Mouse (Mus musculus) embryonic facial prominence, embryonic 13.5 days (tissue): ENCODE measurements around the gene Pptc7. TPM values are rescaled to one million over a fixed set of nuclear protein-coding genes. Genes with fewer than 3 reads are reported as not detected.

Experiments
- ATAC-seq: fragments of 200-750 bp; cut with Nextera tagmentation; 2 replicates; pipeline ENCODE4 v1.8.0; 2017; ENCODE audit warnings: low read depth; ENCODE audit not compliant: insufficient number of reproducible peaks, insufficient read depth, low FRiP score, low TSS enrichment
- H3K27ac ChIP-seq: fragments of 300-500 bp; sonication (generic); 2 replicates; pipeline ENCODE4 v1.5.1; 2015; ENCODE audit warnings: moderate library complexity, mild to moderate bottlenecking, inconsistent platforms
- H3K27me3 ChIP-seq: fragments of 300-500 bp; sonication (generic); 2 replicates; pipeline ENCODE4 v1.6.1; 2015; ENCODE audit warnings: mild to moderate bottlenecking, inconsistent platforms
- H3K36me3 ChIP-seq: fragments of 300-500 bp; sonication (generic); 2 replicates; pipeline ENCODE4 v1.6.1; 2015; ENCODE audit warnings: mild to moderate bottlenecking, inconsistent platforms
- H3K4me1 ChIP-seq: fragments of 300-500 bp; sonication (generic); 2 replicates; pipeline ENCODE4 v1.6.1; 2015; ENCODE audit warnings: inconsistent platforms
- H3K4me2 ChIP-seq: fragments of 300-500 bp; sonication (generic); 2 replicates; pipeline ENCODE4 v1.6.1; 2015; ENCODE audit warnings: moderate library complexity, mild to moderate bottlenecking, inconsistent platforms
- H3K4me3 ChIP-seq: fragments of 300-500 bp; sonication (generic); 2 replicates; pipeline ENCODE4 v1.5.1; 2015; ENCODE audit warnings: mild to moderate bottlenecking, inconsistent platforms
- H3K9ac ChIP-seq: fragments of 300-500 bp; sonication (generic); 2 replicates; pipeline ENCODE4 v1.6.1; 2015; ENCODE audit warnings: mild to moderate bottlenecking, inconsistent platforms
- H3K9me3 ChIP-seq: fragments of 300-500 bp; sonication (generic); 2 replicates; pipeline ENCODE4 v1.6.1; 2016; ENCODE audit warnings: inconsistent platforms
- WGBS: fragments of 180-500 bp; shearing (Covaris S2); methylation state at CpG from one replicate; pipeline ENCODE4 v1.1.7; 2015; ENCODE audit warnings: mixed read lengths; 5-methylcytosine and 5-hydroxymethylcytosine counted together
- polyA plus RNA-seq: library from polyadenylated mRNA; unstranded; fragments of >200 nt; fragmentation: Nextera tagmentation; extraction: Ambion mirVana; gene quantifications from 2 replicates; pipeline ENCODE4 v1.2.1, GENCODE M21; 2015

Pptc7 gene
- polyA plus RNA-seq, 1 experiment from 2014 or later: 9.2 TPM

DNA sequence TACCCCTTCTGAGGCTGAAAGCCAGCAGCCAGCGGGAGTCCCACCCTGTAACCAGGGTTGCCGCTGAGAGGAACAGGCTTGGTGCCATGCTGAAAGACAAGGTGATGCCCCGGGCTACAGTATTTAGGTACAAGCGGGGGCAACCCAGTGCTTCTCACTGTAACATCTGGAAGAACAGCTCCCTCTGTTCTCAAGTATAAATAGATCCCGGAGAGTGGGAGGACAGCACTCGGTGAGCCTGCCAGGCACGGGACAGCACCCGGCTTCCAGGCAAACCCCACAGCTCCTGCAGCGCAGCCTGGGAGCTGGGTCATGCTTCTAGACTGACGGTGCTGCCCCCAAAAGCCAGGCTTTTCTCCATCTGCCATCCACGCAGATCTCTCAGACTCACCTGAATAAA is 36.6 kb upstream of the Pptc7 start:
- peaks cover 48% of the 10 kb centered on the region for H3K36me3 ChIP-seq

DNA sequence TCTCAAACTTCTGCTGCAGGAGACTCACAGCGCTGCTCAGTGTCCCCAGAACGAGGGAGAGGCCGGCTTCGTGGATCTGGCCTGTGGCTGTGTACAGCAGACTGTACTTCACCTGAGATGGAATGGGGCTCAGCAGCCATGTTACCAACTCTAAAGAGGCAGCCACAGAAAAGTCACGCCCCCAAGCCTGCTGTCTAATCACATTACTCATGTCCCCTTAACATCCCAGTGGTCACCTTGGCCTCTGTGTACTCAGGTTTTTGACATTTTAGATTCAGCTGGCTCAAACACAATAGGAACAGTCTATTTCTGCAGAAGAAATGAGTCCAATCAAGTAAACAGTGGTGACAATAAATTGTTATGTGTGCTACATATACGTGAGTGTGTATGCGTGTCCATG is 36.2 kb upstream of the Pptc7 start:
- Histone ChIP-seq H3K4me3 (no peak overlapping the region), H3K9me3 (no peaks in the 10 kb centered on the region), H3K27ac (no peak overlapping the region), H3K4me2 (no peak overlapping the region), H3K36me3 (peaks cover 51% of the 10 kb centered on the region), H3K9ac (0 out of 2 replicates have a peak overlapping the region, but pooled peaks have one; percentile 12), H3K27me3 (no peaks in the 10 kb centered on the region), H3K4me1 (no peaks in the 10 kb centered on the region)
- 90% methylated on average over 7 of the region's 7 CpGs for WGBS
- no peak for ATAC-seq

More for the DNA sequence above, 36.6 kb upstream of the Pptc7 start:
- no peaks in the 10 kb centered on the region for H3K9me3 ChIP-seq
- H3K27ac ChIP-seq: no peak overlapping the region
- 0 out of 2 replicates have a peak overlapping the region, but pooled peaks have one; percentile 12 for H3K9ac ChIP-seq
- WGBS: 84% methylated on average over 11 of the region's 11 CpGs
- no peak for ATAC-seq
- no peaks in the 10 kb centered on the region for H3K27me3 ChIP-seq
- H3K4me1 ChIP-seq: no peaks in the 10 kb centered on the region
- no peak overlapping the region for H3K4me3 ChIP-seq
- no peak overlapping the region for H3K4me2 ChIP-seq

DNA sequence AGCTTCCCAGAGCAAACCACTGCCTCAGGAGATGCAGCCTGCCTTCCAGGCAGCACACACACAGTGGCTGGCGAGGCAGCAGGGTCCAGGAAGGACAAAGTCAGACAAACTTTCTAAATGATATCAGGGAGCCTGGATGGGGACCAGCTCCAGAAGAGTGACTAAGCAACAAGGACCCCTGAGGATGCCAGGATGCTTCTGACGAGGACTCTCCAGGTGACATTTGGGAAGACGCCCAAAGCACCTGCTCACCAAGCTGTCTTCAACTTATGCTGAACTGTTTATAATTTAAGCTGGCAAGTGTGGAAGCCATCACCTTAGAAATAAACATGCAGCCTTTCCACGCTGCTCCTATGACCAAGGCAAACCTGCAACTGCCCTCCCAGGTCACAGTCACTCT is 34.9 kb upstream of the Pptc7 start:
- WGBS: 84% methylated on average over 4 of the region's 4 CpGs
- Histone ChIP-seq H3K27ac (no peak overlapping the region), H3K9me3 (no peaks in the 10 kb centered on the region), H3K27me3 (no peaks in the 10 kb centered on the region), H3K4me2 (no peak overlapping the region), H3K4me3 (no peak overlapping the region), H3K36me3 (peaks cover 60% of the 10 kb centered on the region), H3K4me1 (no peaks in the 10 kb centered on the region), H3K9ac (no peak overlapping the region)
- no peak for ATAC-seq

DNA sequence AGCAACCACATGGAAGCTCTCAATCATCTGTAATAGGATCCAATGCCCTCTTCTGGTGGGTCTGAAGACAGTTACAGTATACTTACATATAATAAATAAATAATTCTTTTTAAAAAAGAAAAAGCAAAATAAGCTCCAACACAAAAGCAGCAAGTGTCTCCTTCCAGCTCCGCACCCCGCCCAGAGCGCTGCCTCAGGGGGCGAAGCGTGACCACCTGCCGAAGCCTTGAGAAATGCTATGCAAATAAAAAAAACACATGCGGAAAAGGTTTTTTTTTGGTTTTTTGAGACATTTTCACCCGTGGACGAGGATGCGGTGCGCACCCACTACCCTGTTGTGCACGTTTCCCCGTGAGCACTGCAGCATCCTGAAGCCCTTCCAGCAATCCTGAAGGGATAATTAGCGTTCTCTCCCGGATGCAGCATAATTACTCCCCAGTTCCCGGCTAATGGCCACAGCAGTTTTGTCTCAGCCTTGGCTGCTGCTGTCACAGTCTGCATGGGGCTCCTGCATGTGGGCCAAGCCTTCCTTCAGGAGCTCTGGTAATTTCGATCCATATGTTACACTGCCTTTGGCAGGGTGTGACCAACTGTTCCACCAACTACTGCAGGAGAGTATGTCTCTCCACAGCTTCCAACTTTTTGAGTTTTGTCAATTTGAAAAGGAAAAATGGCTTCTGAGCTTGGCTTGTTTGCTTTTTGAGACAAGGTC is 32.1 kb upstream of the Pptc7 start:
- WGBS: 76% methylated on average over 17 of the region's 17 CpGs
- no peak overlapping the region for H3K4me2 ChIP-seq
- no peak for ATAC-seq
- H3K9ac ChIP-seq: no peak overlapping the region
- no peaks in the 10 kb centered on the region for H3K9me3 ChIP-seq
- H3K4me1 ChIP-seq: no peaks in the 10 kb centered on the region
- no peaks in the 10 kb centered on the region for H3K27me3 ChIP-seq
- no peak overlapping the region for H3K4me3 ChIP-seq
- H3K36me3 ChIP-seq: peaks cover 78% of the 10 kb centered on the region
- H3K27ac ChIP-seq: no peak overlapping the region

DNA sequence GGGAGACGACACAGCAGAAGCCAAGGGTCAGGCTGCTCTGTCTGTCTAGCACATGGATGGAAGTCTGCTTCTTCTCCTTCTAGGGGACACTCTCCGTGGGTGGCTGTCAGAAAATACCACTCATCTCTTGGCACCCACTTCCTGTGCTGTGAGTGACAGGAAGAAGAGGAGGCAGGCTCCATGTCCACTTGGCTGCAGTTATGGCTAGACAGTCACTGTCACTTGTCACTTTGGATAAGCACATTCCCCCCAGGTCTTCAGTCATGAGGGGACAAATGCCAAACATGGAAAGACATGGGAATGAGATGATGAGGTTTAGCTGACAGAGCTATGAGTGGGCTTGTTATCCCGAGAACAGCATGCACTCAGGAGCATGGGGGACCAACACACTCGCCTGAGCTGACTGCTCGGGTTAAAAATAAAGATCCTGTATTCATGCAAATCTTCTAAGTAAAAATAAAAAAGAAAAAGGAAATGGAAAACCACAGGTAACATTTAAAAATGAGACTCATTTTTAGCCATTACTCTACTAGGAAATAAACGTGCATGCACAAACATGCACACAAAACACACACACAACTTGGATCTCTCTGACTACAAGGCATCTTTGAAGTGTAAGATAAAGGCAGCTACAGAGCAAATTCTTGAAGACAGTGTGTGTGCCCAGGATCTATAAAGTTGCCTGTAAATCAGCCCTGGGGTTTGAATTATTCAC is 26.0 kb upstream of the Pptc7 start:
- no peak overlapping the region for H3K9ac ChIP-seq
- H3K36me3 ChIP-seq: peaks cover 74% of the 10 kb centered on the region
- H3K27me3 ChIP-seq: no peaks in the 10 kb centered on the region
- WGBS: 82% methylated on average over 6 of the region's 6 CpGs
- ATAC-seq: no peak
- H3K4me1 ChIP-seq: peaks cover 3% of the 10 kb centered on the region
- no peak overlapping the region for H3K27ac ChIP-seq
- H3K9me3 ChIP-seq: no peaks in the 10 kb centered on the region
- H3K4me3 ChIP-seq: no peak overlapping the region
- no peak overlapping the region for H3K4me2 ChIP-seq

DNA sequence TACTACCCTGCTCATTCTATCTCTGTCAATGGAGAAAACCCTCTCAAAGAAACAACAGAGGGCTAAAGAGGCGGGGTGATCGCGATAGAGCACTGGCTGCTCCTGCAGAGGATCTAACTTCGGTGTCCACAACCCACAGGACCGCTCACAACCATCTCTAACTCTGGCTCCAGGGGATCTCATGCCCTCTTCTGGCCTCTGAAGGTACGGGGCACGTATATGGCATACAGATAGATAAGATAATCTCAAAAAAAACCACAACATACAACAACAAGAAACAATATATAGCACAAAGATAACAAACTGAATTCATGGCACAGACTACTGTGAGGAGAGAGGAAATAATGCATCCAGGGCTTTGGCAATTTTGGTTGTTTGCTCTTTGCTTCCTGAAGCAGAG is 22.1 kb upstream of the Pptc7 start:
- 60% methylated on average over 7 of the region's 7 CpGs for WGBS
- Histone ChIP-seq H3K36me3 (peaks cover 37% of the 10 kb centered on the region), H3K9ac (no peak overlapping the region), H3K4me1 (peaks cover 9% of the 10 kb centered on the region), H3K9me3 (no peaks in the 10 kb centered on the region), H3K4me3 (no peak overlapping the region), H3K27ac (no peak overlapping the region), H3K4me2 (no peak overlapping the region), H3K27me3 (no peaks in the 10 kb centered on the region)
- no peak for ATAC-seq

DNA sequence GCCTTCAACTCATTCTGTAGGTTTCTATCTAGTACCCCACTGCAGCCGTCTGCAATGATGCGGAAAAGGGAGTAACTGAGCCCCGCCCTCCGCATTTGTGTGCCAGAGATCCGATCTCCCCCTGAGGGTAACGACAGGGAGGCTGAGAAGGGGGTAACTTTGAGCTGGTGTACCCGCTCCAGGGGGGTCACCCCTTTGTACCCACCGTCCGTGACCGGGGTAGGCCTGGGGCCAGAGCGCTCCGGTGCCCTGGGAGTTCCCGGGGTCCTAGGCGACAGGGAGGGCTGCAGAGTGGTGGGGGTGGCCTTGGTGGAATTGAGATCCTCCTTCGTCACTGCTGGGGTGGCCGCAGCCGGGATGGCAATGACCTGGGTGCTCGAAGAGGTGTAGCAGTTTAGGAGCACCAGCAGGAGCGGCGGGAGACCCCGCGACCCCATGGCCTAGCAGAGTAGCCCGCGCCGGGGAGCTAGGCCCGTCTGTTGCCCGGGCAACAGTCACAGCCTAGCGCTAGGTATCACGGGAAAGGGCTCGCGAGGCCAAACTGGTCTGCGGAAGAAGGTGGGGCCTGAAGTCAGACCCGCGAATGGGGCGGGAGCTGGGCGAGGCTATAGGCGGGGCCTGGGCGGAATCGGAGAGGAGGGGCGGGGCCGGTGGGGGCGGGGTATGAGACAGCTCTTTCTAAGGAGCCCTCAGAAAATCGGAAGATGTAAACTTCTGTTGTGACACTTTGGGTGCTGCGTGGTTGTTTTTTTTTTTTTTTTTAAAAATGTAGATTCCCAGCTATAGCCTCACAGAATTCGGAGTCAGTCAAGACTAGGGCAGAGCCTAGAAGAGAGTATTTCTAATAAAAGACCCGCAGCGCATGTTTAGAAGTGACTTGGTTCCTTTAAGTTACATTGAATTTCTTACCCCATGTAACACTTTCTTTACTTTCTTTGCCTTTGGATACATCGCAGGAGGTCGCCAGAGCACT is 19.9 kb upstream of the Pptc7 start, which contains the start of gene Tctn1:
Tctn1 (minus strand) TSS at position 528 of the 973 bp plus-strand sequence.
- no peaks in the 10 kb centered on the region for H3K9me3 ChIP-seq
- peak within 1 kb of the TSS; percentile 87 for H3K9ac ChIP-seq
- 2% methylated on average over 49 of the region's 49 CpGs for WGBS
- peak within 1 kb of the TSS; percentile 85 for H3K4me3 ChIP-seq
- H3K4me2 ChIP-seq: peak within 1 kb of the TSS; percentile 70
- ATAC-seq: peak; percentile 98
- H3K36me3 ChIP-seq: peaks cover 17% of the 10 kb centered on the region
- no peaks in the 10 kb centered on the region for H3K27me3 ChIP-seq
- peak within 1 kb of the TSS; percentile 68 for H3K27ac ChIP-seq
- peaks cover 9% of the 10 kb centered on the region for H3K4me1 ChIP-seq

DNA sequence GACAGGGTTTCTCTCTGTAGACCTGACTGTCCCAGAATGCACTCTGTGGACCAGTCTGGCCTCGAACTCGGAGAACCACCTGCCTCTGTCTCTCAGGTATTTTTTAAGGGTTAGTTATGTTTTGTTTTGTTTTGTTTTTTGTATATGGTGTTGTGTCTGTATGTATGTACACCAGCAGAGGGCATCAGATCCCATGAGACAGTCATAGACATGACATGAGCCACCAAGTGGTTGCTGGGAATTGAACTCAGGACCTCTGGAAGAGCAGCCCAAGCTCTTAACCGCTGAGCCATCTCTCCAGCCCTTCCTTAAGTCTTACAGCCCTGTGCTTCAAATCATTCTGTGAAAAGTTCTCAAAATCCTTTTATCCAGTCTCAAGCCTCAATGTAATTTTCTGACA is 19.0 kb upstream of the Pptc7 start:
- peak overlapping the region; percentile 70; the same call in 1 of the 2 replicates for H3K4me2 ChIP-seq
- ATAC-seq: no peak
- no peak overlapping the region for H3K4me3 ChIP-seq
- H3K27me3 ChIP-seq: no peaks in the 10 kb centered on the region
- peaks cover 9% of the 10 kb centered on the region for H3K4me1 ChIP-seq
- no peak overlapping the region for H3K27ac ChIP-seq
- H3K9ac ChIP-seq: no peak overlapping the region
- 59% methylated on average over 3 of the region's 3 CpGs for WGBS
- H3K36me3 ChIP-seq: 0 out of 2 replicates have a peak, but pooled peaks cover 8% of the 10 kb centered on the region
- H3K9me3 ChIP-seq: no peaks in the 10 kb centered on the region

DNA sequence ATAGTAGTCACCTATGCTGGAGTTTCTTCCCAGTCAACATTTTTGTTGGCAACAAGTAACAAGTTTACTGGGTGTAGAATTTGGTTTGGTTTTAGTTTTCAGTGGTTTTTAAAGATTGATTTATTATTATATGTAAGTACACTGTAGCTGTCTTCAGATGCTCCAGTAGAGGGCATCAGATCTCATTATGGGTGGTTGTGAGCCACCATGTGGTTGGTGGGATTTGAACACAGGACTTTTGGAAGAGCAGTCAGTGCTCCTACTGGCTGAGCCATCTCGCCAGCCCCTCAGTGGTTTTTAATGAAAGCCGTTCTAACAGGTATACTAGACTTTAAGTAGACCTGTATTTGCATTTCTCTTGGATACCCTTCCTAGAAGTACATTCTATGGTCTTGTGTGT is 18.2 kb upstream of the Pptc7 start:
- Histone ChIP-seq H3K4me3 (no peak overlapping the region), H3K36me3 (0 out of 2 replicates have a peak, but pooled peaks cover 2% of the 10 kb centered on the region), H3K4me1 (peaks cover 9% of the 10 kb centered on the region), H3K4me2 (no peak overlapping the region), H3K27me3 (no peaks in the 10 kb centered on the region), H3K27ac (no peak overlapping the region), H3K9me3 (no peaks in the 10 kb centered on the region), H3K9ac (no peak overlapping the region)
- ATAC-seq: no peak
- 89% methylated on average over 2 of the region's 2 CpGs for WGBS

DNA sequence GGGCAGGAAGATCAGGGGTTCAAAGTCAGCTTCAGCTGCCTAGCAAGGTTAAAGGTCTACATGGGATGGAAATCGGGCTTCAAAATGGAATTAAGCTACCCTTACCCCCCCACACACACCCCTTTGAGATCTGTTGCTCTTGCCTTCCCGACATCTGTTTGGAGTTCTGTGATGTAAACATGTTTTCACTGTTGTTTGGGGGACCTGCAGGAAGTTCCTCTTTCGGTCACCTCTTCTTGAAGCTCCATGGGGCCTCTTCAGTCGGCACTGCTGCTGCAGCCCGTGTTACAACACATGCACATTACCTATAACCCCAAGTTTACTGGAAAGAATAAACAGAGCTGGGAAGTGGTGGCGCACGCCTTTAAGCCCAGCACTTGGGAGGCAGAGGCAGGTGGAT is 17.0 kb upstream of the Pptc7 start:
- no peak overlapping the region for H3K9ac ChIP-seq
- no peak overlapping the region for H3K27ac ChIP-seq
- peaks cover 9% of the 10 kb centered on the region for H3K4me1 ChIP-seq
- no peak overlapping the region for H3K4me3 ChIP-seq
- H3K36me3 ChIP-seq: no peaks in the 10 kb centered on the region
- 70% methylated on average over 7 of the region's 7 CpGs for WGBS
- no peaks in the 10 kb centered on the region for H3K27me3 ChIP-seq
- no peaks in the 10 kb centered on the region for H3K9me3 ChIP-seq
- ATAC-seq: no peak
- H3K4me2 ChIP-seq: no peak overlapping the region

DNA sequence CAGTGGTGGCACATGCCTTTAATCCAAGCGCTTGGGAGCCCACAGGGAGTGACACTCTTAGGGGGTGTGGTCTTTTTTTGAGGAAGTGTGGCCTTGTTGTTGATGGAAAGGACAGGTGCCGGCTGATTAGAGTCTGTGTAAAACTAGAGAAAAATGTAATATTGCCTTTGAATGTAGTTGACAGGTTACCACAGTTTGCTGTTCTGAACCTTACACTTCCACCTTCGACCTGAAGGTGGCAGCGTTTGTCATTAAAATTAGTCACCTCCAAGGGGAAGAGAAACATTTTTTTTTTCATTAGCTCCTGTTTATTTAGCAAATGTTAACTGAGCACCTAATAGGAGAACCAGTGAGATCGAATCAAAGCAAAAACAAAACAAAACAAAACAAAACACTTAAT is 16.3 kb upstream of the Pptc7 start:
- WGBS: 29% methylated on average over 5 of the region's 5 CpGs
- H3K36me3 ChIP-seq: no peaks in the 10 kb centered on the region
- no peak overlapping the region for H3K4me2 ChIP-seq
- no peak overlapping the region for H3K27ac ChIP-seq
- H3K27me3 ChIP-seq: no peaks in the 10 kb centered on the region
- no peak for ATAC-seq
- peaks cover 9% of the 10 kb centered on the region for H3K4me1 ChIP-seq
- H3K4me3 ChIP-seq: no peak overlapping the region
- no peaks in the 10 kb centered on the region for H3K9me3 ChIP-seq
- no peak overlapping the region for H3K9ac ChIP-seq
